Mouse (Mus musculus) olfactory bulb, adult 2 months (tissue): ENCODE data around the gene Ddost.

Experiments used
- CTCF ChIP-seq: fragments of 200-500 bp; IDR thresholded peaks from 2 replicates; pipeline ENCODE4 v1.5.1; 2012; ENCODE audit warnings: low read depth, mild to moderate bottlenecking, low read length, moderate library complexity; ENCODE audit not compliant: insufficient read depth
- POLR2A ChIP-seq: fragments of 200-500 bp; IDR thresholded peaks from 2 replicates; pipeline ENCODE4 v1.6.1; 2012; ENCODE audit warnings: mild to moderate bottlenecking, low read depth, low read length, moderate library complexity; ENCODE audit not compliant: insufficient read depth

- TF ChIP-seq POLR2A (no peak), CTCF (no peak)
Observed at GRCm38 (mm10) chr4:138312105-138312504, 7.6 kb downstream of the Ddost start.
